Mouse (Mus musculus) thymus, postnatal 36 days (tissue): ENCODE results near the gene Mtfp1.
"Not testable (repeated sequence)": the region's sequence is repeated elsewhere in the genome, so short reads cannot be mapped to it uniquely, and the experiment has no call there.

Experiments
- DNase-seq, 2 experiments: peaks; one replicate each; pipeline ENCODE4 v3.0.0; 2022; ENCODE audit warnings: mixed read lengths in 2 of 2

Mtfp1 gene

GRCm38 (mm10) chr11:4114541-4114940 is 19.3 kb upstream of the Mtfp1 start:
- DNase-seq, result not testable (repeated sequence)

- DNase-seq, result no peak
Measured at GRCm38 (mm10) chr11:4113970-4114369, 18.7 kb upstream of the Mtfp1 start.

GRCm38 (mm10) chr11:4113496-4113895 is 18.3 kb upstream of the Mtfp1 start:
- DNase-seq, result no peak

- DNase-seq, result no peak
Measured at GRCm38 (mm10) chr11:4112861-4113260, 17.6 kb upstream of the Mtfp1 start.

GRCm38 (mm10) chr11:4112033-4112432 is 16.8 kb upstream of the Mtfp1 start:
- DNase-seq, result no peak

- no peak for DNase-seq
Measured at GRCm38 (mm10) chr11:4108691-4109090, 13.4 kb upstream of the Mtfp1 start.

- DNase-seq, result not testable (repeated sequence)
Measured at GRCm38 (mm10) chr11:4107901-4108300, 12.7 kb upstream of the Mtfp1 start.

- DNase-seq, result no peak
Measured at GRCm38 (mm10) chr11:4105444-4105843, 10.2 kb upstream of the Mtfp1 start.

- DNase-seq, result no peak
Measured at GRCm38 (mm10) chr11:4104989-4105388, 9.7 kb upstream of the Mtfp1 start.

- no peak for DNase-seq
Measured at GRCm38 (mm10) chr11:4103522-4103921, 8.3 kb upstream of the Mtfp1 start.

- no peak for DNase-seq
Measured at GRCm38 (mm10) chr11:4101851-4102250, 6.6 kb upstream of the Mtfp1 start.

GRCm38 (mm10) chr11:4099447-4099846 is 4.2 kb upstream of the Mtfp1 start:
- no peak for DNase-seq

GRCm38 (mm10) chr11:4098816-4099215 is 3.6 kb upstream of the Mtfp1 start:
- no peak for DNase-seq

GRCm38 (mm10) chr11:4098120-4098519 is 2.9 kb upstream of the Mtfp1 start:
- DNase-seq, result peak; percentile 33 to 38

GRCm38 (mm10) chr11:4097091-4097621 is 1.9 kb upstream of the Mtfp1 start:
- DNase-seq, result peak in 1 of 2 experiments; percentile 38

- peak; percentile 92 to 95 for DNase-seq
Measured at GRCm38 (mm10) chr11:4096054-4096984, 1.1 kb upstream of the Mtfp1 start.

- DNase-seq, result peak; percentile 56 to 61
Measured at GRCm38 (mm10) chr11:4094378-4095170, 671 bp downstream of the Mtfp1 start.

- DNase-seq, result no peak
Measured at GRCm38 (mm10) chr11:4093459-4094377, 1.5 kb downstream of the Mtfp1 start.

GRCm38 (mm10) chr11:4087267-4087666 is 8.0 kb downstream of the Mtfp1 start:
- DNase-seq, result no peak

- no peak for DNase-seq
Measured at GRCm38 (mm10) chr11:4086246-4086645, 9.0 kb downstream of the Mtfp1 start.

GRCm38 (mm10) chr11:4083316-4084078 is 11.7 kb downstream of the Mtfp1 start:
- peak; percentile 10 to 16 for DNase-seq
